Mouse (Mus musculus) embryonic facial prominence, embryonic 11.5 days (tissue): ENCODE measurements around the gene 9930104L06Rik. TPM values are rescaled to one million over a fixed set of nuclear protein-coding genes. Genes with fewer than 3 reads are reported as not detected.
A peak's percentile ranks its signal among the peaks of the same experiment; 100 is the strongest.

ENCODE experiments used
- ATAC-seq: fragments of 200-750 bp; cut with Nextera tagmentation; replicated peaks from 2 replicates; pipeline ENCODE4 v1.8.0; 2017; ENCODE audit warnings: low read depth; ENCODE audit not compliant: insufficient number of reproducible peaks, low FRiP score, low TSS enrichment
- DNase-seq: peaks from one replicate; pipeline ENCODE4 v3.0.0-alpha.2; 2015; ENCODE audit warnings: low spot score
- H3K27ac ChIP-seq: fragments of 300-500 bp; sonication (generic); replicated peaks from 2 replicates; pipeline ENCODE4 v1.5.1; 2014; ENCODE audit warnings: mild to moderate bottlenecking, low read depth, low read length, control low read depth
- H3K27me3 ChIP-seq: fragments of 300-500 bp; sonication (generic); 2 replicates; pipeline ENCODE4 v1.6.1; 2014; ENCODE audit warnings: mild to moderate bottlenecking, low read length, moderate library complexity, mixed read lengths; ENCODE audit not compliant: control insufficient read depth, insufficient read depth
- H3K36me3 ChIP-seq: fragments of 300-500 bp; sonication (generic); replicated peaks from 2 replicates; pipeline ENCODE4 v1.6.1; 2014; ENCODE audit warnings: low read depth, mild to moderate bottlenecking, low read length, moderate library complexity, mixed read lengths; ENCODE audit not compliant: control insufficient read depth, insufficient read depth
- H3K4me1 ChIP-seq: fragments of 300-500 bp; sonication (generic); 2 replicates; pipeline ENCODE4 v1.6.1; 2014; ENCODE audit warnings: low read length, mixed read lengths; ENCODE audit not compliant: control insufficient read depth, insufficient read depth
- H3K4me2 ChIP-seq: fragments of 300-500 bp; sonication (generic); 2 replicates; pipeline ENCODE4 v1.6.1; 2014; ENCODE audit warnings: low read depth, mild to moderate bottlenecking, control low read depth, low read length, moderate library complexity
- H3K4me3 ChIP-seq: fragments of 300-500 bp; sonication (generic); 2 replicates; pipeline ENCODE4 v1.5.1; 2014; ENCODE audit warnings: low read depth, low read length, control low read depth
- H3K9ac ChIP-seq: fragments of 300-500 bp; sonication (generic); replicated peaks from 2 replicates; pipeline ENCODE4 v1.6.1; 2014; ENCODE audit warnings: mild to moderate bottlenecking, control low read depth, low read length
- H3K9me3 ChIP-seq: fragments of 300-500 bp; sonication (generic); replicated peaks from 2 replicates; pipeline ENCODE4 v1.6.1; 2016; ENCODE audit warnings: mild to moderate bottlenecking, low read length, inconsistent platforms, mixed read lengths; ENCODE audit not compliant: control insufficient read depth
- WGBS: fragments of 180-500 bp; shearing (Covaris S2); extraction: QIAGEN DNeasy Blood & Tissue Kit; methylation state at CpG from one replicate; pipeline ENCODE4 v1.1.7; 2014; 5-methylcytosine and 5-hydroxymethylcytosine counted together
- polyA plus RNA-seq: library from polyadenylated mRNA; unstranded; fragments of >200 nt; fragmentation: Nextera tagmentation; extraction: Ambion mirVana; gene quantifications from 2 replicates; pipeline ENCODE4 v1.2.1, GENCODE M21; 2014

Gene 9930104L06Rik
- polyA plus RNA-seq, 1 experiment from 2014 or later = 5.5 TPM

DNA sequence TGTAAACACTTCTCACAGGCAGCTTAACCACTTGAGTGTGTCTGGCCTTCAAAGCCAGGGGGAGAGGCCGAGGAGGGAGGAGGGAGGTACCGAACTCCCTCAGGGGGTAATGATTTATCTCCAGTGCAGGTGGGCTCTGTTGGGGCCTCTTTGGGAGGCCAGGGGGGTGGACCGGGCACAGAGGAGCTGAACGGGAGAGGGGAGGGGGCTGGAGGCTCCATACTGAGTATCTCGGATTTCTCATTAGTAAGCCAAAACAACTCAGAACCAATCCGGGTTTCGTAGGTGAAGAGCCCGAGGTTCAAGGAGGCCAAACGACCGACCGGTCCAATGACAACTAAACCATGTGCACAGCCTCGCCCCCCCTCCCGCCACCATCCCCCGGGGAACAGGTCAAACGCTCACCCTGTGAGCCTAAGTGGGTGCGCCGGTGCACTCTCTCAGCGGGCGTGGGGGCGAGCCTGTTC is 53.0 kb downstream of the 9930104L06Rik start:
- Histone ChIP-seq H3K27me3 (peaks cover 48% of the 10 kb centered on the region), H3K4me3 (no peak overlapping the region), H3K36me3 (no peaks in the 10 kb centered on the region), H3K9ac (peak overlapping the region; percentile 43), H3K4me1 (peaks cover 29% of the 10 kb centered on the region), H3K4me2 (peak overlapping the region; percentile 24), H3K27ac (no peak overlapping the region), H3K9me3 (no peaks in the 10 kb centered on the region)
- no peak; the same call in 1 of the 2 replicates for ATAC-seq
- peak; percentile 68 for DNase-seq
- WGBS = 2% methylated on average over 19 of the region's 20 CpGs

DNA sequence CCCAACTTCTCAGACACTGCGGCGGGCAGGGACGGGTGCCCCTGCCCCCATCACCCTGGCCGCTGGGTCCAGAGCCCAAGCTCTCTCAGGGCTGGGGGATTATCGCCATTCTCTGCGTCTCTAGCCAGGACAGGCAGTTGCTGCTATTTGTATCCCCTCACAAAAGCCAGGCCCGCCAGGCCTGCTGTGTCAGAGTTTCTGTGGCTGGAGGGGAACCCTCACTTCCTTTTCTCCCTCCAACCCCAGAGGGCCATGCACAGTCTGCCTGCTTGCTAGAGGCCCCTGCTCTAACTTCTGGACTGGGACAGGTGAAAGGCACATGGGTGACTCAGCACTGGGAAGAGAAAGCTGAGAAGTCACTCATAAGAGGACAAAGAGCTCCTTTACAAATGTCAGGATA is 53.5 kb downstream of the 9930104L06Rik start:
- H3K36me3 ChIP-seq = no peaks in the 10 kb centered on the region
- H3K4me2 ChIP-seq = peak overlapping the region; percentile 24
- peak overlapping the region; percentile 43 for H3K9ac ChIP-seq
- no peaks in the 10 kb centered on the region for H3K9me3 ChIP-seq
- ATAC-seq = no peak
- peaks cover 47% of the 10 kb centered on the region for H3K27me3 ChIP-seq
- no peak overlapping the region for H3K27ac ChIP-seq
- H3K4me3 ChIP-seq = no peak overlapping the region
- WGBS = 4% methylated on average over 7 of the region's 7 CpGs
- no peak for DNase-seq
- H3K4me1 ChIP-seq = peaks cover 27% of the 10 kb centered on the region

Other genes with a start within 250 kb of the 9930104L06Rik start
- 77.1 and 90.3 TPM in 2 replicates for gene Utp11, start 243.4 kb upstream of the 9930104L06Rik start, polyA plus RNA-seq
- gene Fhl3, start 236.3 kb upstream of the 9930104L06Rik start, polyA plus RNA-seq = 9.7 and 10.7 TPM in 2 replicates
- gene Sf3a3, start 222.3 kb upstream of the 9930104L06Rik start, polyA plus RNA-seq = 236 and 240 TPM in 2 replicates
- 26.2 and 28.2 TPM in 2 replicates for gene Inpp5b, start 195.2 kb upstream of the 9930104L06Rik start, polyA plus RNA-seq
- 12.3 and 12.6 TPM in 2 replicates for gene Mtf1, start 134.9 kb upstream of the 9930104L06Rik start, polyA plus RNA-seq
- 39.9 and 41.0 TPM in 2 replicates for gene Yrdc, start 86.4 kb upstream of the 9930104L06Rik start, polyA plus RNA-seq
- 39.8 and 43.3 TPM in 2 replicates for gene 1110065P20Rik, start 85.9 kb upstream of the 9930104L06Rik start, polyA plus RNA-seq
- 1.9 and 2.4 TPM in 2 replicates for gene Maneal, start 74.9 kb upstream of the 9930104L06Rik start, polyA plus RNA-seq
- 0.55 and 0.68 TPM in 2 replicates for gene Epha10, start 56.1 kb upstream of the 9930104L06Rik start, polyA plus RNA-seq
- gene Cdca8, start 2.3 kb downstream of the 9930104L06Rik start, polyA plus RNA-seq = 191 and 200 TPM in 2 replicates
- gene Rspo1, start 49.4 kb downstream of the 9930104L06Rik start, polyA plus RNA-seq = 8.0 and 11.0 TPM in 2 replicates
- gene Gnl2, start 79.5 kb downstream of the 9930104L06Rik start, polyA plus RNA-seq = 94.4 and 99.3 TPM in 2 replicates
- gene Dnali1, start 128.7 kb downstream of the 9930104L06Rik start, polyA plus RNA-seq = 0.22 and 0.35 TPM in 2 replicates
- gene Snip1, start 129.6 kb downstream of the 9930104L06Rik start, polyA plus RNA-seq = 43.1 and 45.3 TPM in 2 replicates
- gene Meaf6, start 148.1 kb downstream of the 9930104L06Rik start, polyA plus RNA-seq = 103 and 104 TPM in 2 replicates
- gene Zc3h12a, start 190.8 kb downstream of the 9930104L06Rik start, polyA plus RNA-seq = 0.31 and 0.45 TPM in 2 replicates